Mouse (Mus musculus): Measurements from ENCODE around the gene Dpp10.

Gene Dpp10

GRCm38 (mm10) chr1:124044925-124045640 lies at the start of gene Dpp10:
Gene Dpp10 (minus strand): TSS chr1:124045559.
- no peak for DNase-seq (ENCODE audit: low spot score)

GRCm38 (mm10) chr1:124048544-124048943 lies 3.2 kb upstream of the Dpp10 start:
- DNase-seq (ENCODE audit: low spot score): no peak

GRCm38 (mm10) chr1:124045761-124046300 lies 472 bp upstream of the Dpp10 start:
- no peak for DNase-seq (ENCODE audit: low spot score)

- DNase-seq (ENCODE audit: low spot score): no peak
Observed at GRCm38 (mm10) chr1:124044161-124044560, 1.2 kb downstream of the Dpp10 start.

GRCm38 (mm10) chr1:124043421-124043820 lies 1.9 kb downstream of the Dpp10 start:
- DNase-seq (ENCODE audit: low spot score): no peak

GRCm38 (mm10) chr1:124041559-124041958 lies 3.8 kb downstream of the Dpp10 start:
- DNase-seq (ENCODE audit: low spot score): no peak

GRCm38 (mm10) chr1:124035306-124035990 lies 9.9 kb downstream of the Dpp10 start:
- no peak for DNase-seq (ENCODE audit: low spot score)

- no peak for DNase-seq (ENCODE audit: low spot score)
Observed at GRCm38 (mm10) chr1:124032677-124033076, 12.7 kb downstream of the Dpp10 start.

GRCm38 (mm10) chr1:124031968-124032367 lies 13.4 kb downstream of the Dpp10 start:
- DNase-seq (ENCODE audit: low spot score): no peak

- DNase-seq (ENCODE audit: low spot score): no peak
Observed at GRCm38 (mm10) chr1:124002797-124003196, 42.6 kb downstream of the Dpp10 start.

GRCm38 (mm10) chr1:123995780-123996179 lies 49.6 kb downstream of the Dpp10 start:
- no peak for DNase-seq (ENCODE audit: low spot score)

GRCm38 (mm10) chr1:123985324-123986024 lies 59.9 kb downstream of the Dpp10 start:
- DNase-seq (ENCODE audit: low spot score): no peak

GRCm38 (mm10) chr1:123978597-123978996 lies 66.8 kb downstream of the Dpp10 start:
- no peak for DNase-seq (ENCODE audit: low spot score)

- no peak for DNase-seq (ENCODE audit: low spot score)
Observed at GRCm38 (mm10) chr1:123974621-123975020, 70.7 kb downstream of the Dpp10 start.

- no peak for DNase-seq (ENCODE audit: low spot score)
Observed at GRCm38 (mm10) chr1:123946149-123946548, 99.2 kb downstream of the Dpp10 start.

- DNase-seq (ENCODE audit: low spot score): no peak
Observed at GRCm38 (mm10) chr1:123940826-123941225, 104.5 kb downstream of the Dpp10 start.

GRCm38 (mm10) chr1:123933812-123934727 lies 111.3 kb downstream of the Dpp10 start:
- no peak for DNase-seq (ENCODE audit: low spot score)

GRCm38 (mm10) chr1:123928003-123928370 lies 117.4 kb downstream of the Dpp10 start:
- DNase-seq (ENCODE audit: low spot score): no peak

GRCm38 (mm10) chr1:123927278-123928002 lies 117.9 kb downstream of the Dpp10 start:
- DNase-seq (ENCODE audit: low spot score): no peak

- no peak for DNase-seq (ENCODE audit: low spot score)
Observed at GRCm38 (mm10) chr1:123924905-123925304, 120.5 kb downstream of the Dpp10 start.

GRCm38 (mm10) chr1:123923907-123924306 lies 121.5 kb downstream of the Dpp10 start:
- no peak for DNase-seq (ENCODE audit: low spot score)

All from MN1 (cell line).